In the genomic region with DNA sequence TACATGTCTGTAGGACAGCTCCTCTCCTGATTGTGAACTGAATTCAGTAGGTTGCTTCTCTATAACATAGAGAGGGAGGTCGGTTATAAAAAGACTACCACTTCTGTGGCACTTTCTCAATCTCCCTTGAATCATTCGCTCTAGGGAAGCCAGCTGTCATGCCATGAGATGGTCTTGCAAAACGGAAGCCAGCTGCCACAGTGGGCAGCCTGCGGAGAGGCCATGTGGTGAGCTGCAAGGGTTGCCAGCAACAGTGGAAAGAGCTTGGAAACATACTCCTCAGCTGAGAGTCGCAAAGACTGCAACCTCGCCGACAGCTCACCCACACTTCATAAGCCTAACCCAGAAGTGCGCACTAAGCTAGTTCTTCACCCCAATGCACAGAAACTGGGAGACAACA, we compare ENCODE assay signal across 12 mouse cellular contexts. TPM values are rescaled to one million over a fixed set of nuclear protein-coding genes. Genes with fewer than 3 reads are reported as not detected.
DNase-seq lines count a peak whose midpoint lies in the region; ATAC-seq lines count a peak whose summit lies in the region.
"Had no signal": no experiment of that assay in that cellular context is flagged by ENCODE, and none has a peak within 500 bp of the region (broad histone marks: within the 10 kb centered on the region; RNA-seq: fewer than 3 reads in every experiment).

No protein-coding gene starts in this region.

- peak; percentile 27 to 52 for DNase-seq in layer of hippocampus, adult 8-10 months (ENCODE audit: low spot score in 2 of 2)
- DNase-seq in layer of hippocampus, adult 9-10 months (ENCODE audit: low spot score), result no peak
- peak; percentile 76 for DNase-seq in cerebellum, adult 18-20 months
- peak; percentile 38 for DNase-seq in retina, embryonic 14.5 days (ENCODE audit: low spot score)
- no peak for DNase-seq in kidney, postnatal 4 days
- DNase-seq in yolk sac, embryonic 10.5 days (ENCODE audit: low spot score), result no peak
- no peak for DNase-seq in urinary bladder, postnatal 4 days (ENCODE audit: low spot score in 2 of 2)
- DNase-seq: kidney, adult 18-20 months; thymus, postnatal 36 days had no signal

- ATAC-seq in common myeloid progenitor, adult 5-6 weeks (replicated peaks; ENCODE audit: low read depth, poor library complexity, severe bottlenecking), result 0 out of 2 replicates have a peak, but pooled peaks have one; percentile 5
- ATAC-seq: forebrain, embryonic 16.5 days had no signal

RNA-seq across cellular contexts. Expression of a gene that starts 13.8 kb away (rescaled TPM):
- 10 to 100 TPM; 14.1 to 17.7 (median 16.0) TPM for total RNA-seq in layer of hippocampus, adult 8-10 months (2022)
- not detected in 2 replicates for total RNA-seq in common myeloid progenitor, adult 5-6 weeks (2017)
- total RNA-seq: liver, adult 2 months had no signal

Comparison
In these comparisons a context has a peak if more than half of its experiments do, and no peak if none do; other contexts are left out.
1. DNase-seq: peak in layer of hippocampus, adult 8-10 months (2 of 2), cerebellum, adult 18-20 months (2 of 2) and retina, embryonic 14.5 days (single experiment); none in layer of hippocampus, adult 9-10 months (single experiment), kidney, postnatal 4 days (0 of 2), yolk sac, embryonic 10.5 days (single experiment) and urinary bladder, postnatal 4 days (0 of 2).
2. RNA of a gene that starts 13.8 kb away (total RNA-seq): 14.1 to 17.7 TPM in layer of hippocampus, adult 8-10 months; not detected in common myeloid progenitor, adult 5-6 weeks; every median in the first group is over 10 times any median in the second.